Mouse (Mus musculus) v-Abl transformed pro-B cells (cell line): ENCODE results near the gene Smcr8.

Experiments
- in situ Hi-C, 2 experiments: fragments of 400-800 bp; cut with MboI; formaldehyde crosslinking; loops; one replicate each; pipeline ENCODE4 v1.15.1; 2025; ENCODE audit not compliant: unreplicated experiment in 2 of 2

The Smcr8 gene

DNA sequence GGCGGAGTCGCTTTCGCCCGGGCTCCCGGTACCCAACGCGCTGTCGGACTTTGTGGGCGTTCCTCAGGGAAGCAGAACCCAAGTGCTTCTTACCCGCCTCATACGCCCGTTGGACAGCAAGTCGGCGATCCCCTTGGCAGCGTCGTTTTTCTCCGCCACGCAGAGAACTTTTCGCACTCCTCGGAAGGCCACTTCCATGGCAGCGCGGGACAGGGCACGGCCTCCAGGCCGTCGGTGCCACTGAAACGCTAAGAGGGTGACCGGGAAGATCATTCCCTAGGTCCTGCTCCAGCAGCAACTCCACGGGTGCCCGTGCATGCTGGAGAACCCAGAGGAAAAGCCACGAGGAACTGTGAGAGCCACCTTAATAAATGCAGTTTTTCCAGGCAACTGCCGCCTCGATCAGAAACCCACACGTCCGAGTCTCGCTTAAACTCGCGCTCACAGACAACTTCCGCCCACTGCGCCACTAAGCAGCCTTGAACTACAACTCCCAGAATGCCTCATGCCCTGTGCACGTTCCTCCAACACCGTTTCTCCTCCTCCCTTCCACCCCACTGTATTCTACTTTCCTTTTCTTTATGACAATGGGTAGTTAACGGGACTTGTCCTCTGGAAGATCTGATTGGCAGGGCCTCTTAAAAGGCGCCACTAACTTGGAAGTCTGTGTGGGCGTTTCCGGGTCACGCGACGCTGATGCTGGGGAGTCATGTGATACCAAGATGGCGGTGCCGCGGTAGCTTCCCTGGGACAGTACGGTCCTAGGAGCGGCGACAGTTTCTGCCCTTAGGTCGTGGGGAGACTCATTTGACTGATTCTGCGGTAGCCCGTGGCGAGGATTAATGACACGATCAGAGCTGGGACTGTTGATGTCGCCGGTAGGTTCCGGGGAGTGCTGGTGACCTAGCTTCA, at the start of gene Smcr8, which contains the start of gene Top3a:
TSS of gene Smcr8 (plus strand) at position 696 of the 912 bp plus-strand sequence.
TSS of gene Top3a (minus strand) at position 537 of the 912 bp plus-strand sequence.
- in situ Hi-C loops: loop anchor here (5.0 kb wide), 2 partner anchors 50 to 80 kb away; partner anchors contain the start of genes Flii (in 2 of the 2), Mief2 (in 2 of the 2) and Llgl1 (in 1 of the 2)

GRCm38 (mm10) chr11:60728260-60728761, 49.0 kb upstream of the Smcr8 start, which contains the start of gene Mief2:
TSS of gene Mief2 (plus strand) at chr11:60728398.
- in situ Hi-C loops: loop anchor here (5.0 kb wide), 1 partner anchor 49 kb away; the partner anchor contains the start of genes Smcr8 (in 2 of the 2) and Top3a (in 2 of the 2)

- in situ Hi-C loops: loop anchor here (5.0 kb wide), 1 partner anchor 48 kb away; the partner anchor contains the start of genes Smcr8 (in 2 of the 2) and Top3a (in 2 of the 2)
Measured at GRCm38 (mm10) chr11:60729217-60729641, 48.1 kb upstream of the Smcr8 start.

DNA sequence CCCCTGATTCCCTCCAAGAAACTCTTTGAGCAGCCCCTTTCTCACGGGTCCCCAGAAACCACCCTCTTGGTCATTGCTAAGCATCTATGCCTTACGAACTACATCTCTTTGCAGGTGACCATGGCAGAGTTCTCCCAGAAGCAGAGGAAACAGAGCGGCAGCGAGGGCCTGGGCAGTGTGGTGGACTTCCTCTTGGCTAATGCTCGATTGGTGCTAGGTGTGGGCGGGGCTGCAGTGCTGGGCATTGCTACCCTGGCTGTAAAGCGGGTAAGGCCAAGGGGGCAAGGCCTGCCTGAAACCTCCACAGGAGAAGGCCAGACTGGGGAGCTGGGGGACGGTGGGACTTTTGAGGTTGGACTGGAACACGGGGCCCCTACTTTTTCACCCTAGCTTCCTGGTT, 47.2 kb upstream of the Smcr8 start:
- in situ Hi-C loops: no loop called here

DNA sequence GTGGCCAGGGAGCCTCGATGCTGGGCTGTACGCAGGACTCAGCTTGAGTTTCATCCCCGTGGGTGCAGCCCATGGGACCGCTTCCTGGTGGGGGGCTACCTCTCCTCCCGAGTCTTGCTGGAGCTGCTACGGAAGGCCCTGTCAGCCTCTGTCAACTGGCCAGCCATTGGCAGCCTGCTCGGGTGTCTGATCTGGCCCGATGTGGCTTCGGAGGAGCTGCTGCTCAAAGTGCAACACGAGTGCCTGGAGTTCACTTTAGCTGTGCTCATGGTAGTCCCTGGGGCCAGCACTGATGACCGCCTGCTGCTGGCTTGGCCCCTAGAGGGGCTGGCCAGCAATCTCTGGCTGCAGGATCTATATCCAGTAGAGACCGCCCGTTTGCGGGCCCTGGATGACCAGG, 46.1 kb upstream of the Smcr8 start:
- in situ Hi-C loops: no loop called here

DNA sequence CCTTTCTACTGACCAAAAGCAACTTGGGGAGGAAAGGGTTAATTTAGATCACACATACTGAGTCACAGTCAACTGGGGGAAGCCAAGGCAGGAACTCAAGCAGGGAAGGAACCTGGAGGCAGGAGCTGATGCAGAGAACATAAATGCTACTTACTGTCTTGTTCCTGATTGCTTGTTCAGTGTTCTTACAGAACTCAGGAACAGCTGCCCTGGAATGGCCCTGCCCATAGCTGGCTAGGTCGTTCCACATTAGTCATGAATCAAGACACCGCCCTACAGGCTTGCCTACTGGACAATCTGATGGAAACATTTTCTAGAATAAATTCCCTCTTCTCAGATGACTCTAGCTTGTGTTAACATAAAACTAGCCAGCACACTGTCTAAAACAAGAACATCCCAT, 43.1 kb upstream of the Smcr8 start:
- in situ Hi-C loops: no loop called here

DNA sequence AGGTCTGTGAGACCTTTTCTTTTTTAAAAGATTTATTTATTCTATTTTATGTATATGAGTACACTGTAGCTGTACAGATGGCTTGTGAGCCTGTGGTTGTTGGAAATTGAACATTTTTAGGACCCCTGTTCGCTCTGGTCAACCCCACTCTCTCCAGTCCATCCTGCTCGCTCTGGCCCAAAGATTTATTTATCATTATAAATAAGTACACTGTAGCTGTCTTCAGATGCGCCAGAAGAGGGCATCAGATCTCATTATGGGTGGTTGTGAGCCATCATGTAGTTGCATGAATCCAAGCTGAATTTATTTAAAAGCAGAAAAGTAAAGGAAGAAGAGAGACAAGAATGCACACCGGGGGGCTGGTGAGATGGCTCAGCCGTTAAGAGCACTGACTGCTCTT, 42.1 kb upstream of the Smcr8 start:
- in situ Hi-C loops: loop anchor here in 1 of 2 experiments (5.0 kb wide), 1 partner anchor 92 kb away; no protein-coding TSS in a partner anchor

DNA sequence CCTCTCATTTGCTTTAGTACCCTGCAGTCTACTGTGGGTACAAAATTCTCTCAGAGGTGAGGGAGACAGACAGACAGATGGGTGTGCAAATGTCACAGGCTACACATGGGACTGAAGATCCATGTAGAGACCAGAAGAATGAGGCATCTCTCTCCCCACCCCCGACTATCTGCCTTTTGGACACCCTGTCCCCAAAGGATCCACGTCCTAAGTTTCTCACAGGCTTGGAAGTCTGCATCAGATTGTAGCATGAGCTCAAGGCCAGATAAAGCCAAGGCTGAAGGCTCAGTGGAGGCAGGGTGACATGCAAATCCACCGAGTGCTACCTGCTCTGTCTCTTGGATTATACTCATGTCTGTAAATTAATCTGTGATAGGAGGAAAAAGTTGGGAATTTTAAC, 40.8 kb upstream of the Smcr8 start:
- in situ Hi-C loops: loop anchor here in 1 of 2 experiments (5.0 kb wide), 1 partner anchor 91 kb away; no protein-coding TSS in a partner anchor

DNA sequence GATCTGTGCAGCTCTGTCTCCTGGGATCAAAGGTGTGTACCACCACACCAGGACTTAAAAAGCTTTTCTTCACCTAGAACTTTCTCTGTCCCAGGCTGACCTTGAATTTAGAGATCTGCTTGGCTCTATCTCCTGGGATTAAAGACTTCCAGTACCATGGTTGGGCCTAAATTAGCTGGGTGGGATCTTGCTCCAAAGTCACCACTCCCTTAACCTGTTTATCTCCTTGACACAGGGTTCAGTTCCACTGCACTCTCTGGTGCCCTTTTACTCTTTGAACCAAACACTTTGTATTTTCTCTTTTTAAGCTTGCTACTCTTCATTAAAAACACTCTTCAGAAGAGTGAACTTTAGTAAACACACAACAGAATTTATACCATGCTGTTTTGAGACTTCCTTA, 39.9 kb upstream of the Smcr8 start:
- in situ Hi-C loops: loop anchor here in 1 of 2 experiments (5.0 kb wide), 1 partner anchor 90 kb away; no protein-coding TSS in a partner anchor

DNA sequence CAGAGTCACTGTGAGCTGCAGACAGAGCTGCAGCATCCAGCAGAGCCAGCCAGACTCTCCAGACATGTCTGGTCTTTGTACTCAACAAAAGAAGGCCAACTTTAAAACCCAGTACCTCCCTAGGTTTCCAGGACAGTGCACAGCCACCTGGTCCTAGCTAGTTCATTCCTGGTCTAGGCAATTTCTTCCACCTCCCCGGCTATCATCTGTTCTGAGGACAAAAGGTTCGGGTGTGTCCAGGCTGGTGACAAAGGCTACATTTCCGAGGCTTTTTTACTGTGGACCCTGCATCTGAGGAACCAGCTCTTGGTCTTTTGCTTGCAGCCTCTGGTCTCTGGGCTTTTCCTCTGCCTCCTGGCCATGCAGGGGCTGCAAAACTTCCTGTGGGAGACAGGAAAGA, 37.0 kb upstream of the Smcr8 start:
- in situ Hi-C loops: no loop called here

DNA sequence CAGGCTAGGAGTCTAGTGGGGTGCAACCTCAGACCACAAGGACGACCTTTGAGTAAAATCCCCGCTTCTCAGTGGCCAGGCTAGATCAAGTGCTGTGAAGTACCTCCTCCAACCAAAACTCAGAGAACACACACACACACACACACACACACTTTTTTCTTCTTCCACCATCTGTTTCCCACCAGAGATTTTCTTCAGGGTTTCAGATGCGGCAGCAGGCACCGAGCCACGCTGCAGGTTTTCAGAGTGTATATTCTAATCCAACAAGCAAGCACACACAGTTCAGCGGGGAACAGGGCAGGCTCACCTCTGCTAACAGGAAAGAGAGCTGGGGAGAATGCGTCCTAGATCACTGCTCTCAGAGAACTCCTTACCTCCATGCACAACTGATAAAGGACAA, 21.8 kb upstream of the Smcr8 start:
- in situ Hi-C loops: no loop called here

DNA sequence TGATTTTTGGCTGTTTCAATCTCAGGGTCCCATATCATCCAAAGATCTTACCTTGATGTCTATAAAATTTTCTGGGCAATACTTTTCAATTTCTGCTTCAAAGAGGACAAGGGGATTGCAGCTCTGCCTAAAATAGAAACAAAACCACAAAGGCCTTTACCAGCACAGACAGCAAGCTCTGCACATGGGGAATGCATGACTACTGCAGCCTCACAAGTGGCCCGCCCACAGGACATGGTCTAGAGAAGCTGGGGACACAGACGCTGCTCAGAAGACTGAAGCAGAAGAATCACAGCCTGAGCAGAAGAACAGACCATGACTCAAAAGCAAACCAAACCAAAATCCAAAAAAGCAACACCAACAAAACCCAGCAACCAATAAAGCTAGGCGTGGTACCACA, 15.6 kb upstream of the Smcr8 start:
- in situ Hi-C loops: no loop called here

- in situ Hi-C loops: no loop called here
Measured at GRCm38 (mm10) chr11:60766969-60767368, 10.4 kb upstream of the Smcr8 start.

DNA sequence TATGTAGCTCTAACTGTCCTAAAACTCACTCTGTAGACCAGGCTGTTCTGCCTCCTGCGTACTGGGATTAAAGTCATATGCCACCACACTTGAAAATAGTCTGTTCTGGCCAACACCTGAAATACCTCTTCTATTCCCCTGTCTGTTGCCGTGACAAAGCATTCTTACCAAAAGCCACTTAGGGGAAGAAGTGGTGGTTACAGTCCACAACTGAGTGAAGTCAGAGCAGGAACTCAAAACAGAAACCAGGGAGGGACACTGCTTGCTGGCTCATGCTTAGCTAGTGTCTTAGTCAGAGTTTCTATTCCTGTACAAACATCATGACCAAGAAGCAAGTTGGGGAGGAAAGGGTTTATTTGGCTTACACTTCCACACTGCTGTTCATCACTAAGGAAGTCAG, 8.0 kb upstream of the Smcr8 start:
- in situ Hi-C loops: no loop called here

- in situ Hi-C loops: no loop called here
Measured at GRCm38 (mm10) chr11:60770776-60771175, 6.5 kb upstream of the Smcr8 start.

DNA sequence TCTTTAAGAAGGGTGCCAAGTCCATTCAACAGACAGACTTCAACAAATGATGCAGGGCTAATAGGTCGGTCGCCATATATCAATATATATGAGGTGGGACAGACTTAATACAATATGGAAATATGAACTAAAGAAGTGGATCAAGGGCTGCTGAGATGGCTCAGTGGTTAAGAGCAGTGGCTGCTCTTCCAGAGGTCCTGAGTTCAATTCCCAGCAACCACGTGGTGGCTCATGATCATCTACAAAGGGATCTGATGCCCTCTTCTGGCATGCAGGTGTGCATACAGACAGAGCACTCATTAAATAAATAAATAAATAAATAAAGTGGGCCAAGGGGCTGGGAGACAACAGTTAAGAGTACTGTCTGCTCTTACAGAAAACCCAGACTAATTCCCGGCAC, 5.2 kb upstream of the Smcr8 start:
- in situ Hi-C loops: no loop called here

DNA sequence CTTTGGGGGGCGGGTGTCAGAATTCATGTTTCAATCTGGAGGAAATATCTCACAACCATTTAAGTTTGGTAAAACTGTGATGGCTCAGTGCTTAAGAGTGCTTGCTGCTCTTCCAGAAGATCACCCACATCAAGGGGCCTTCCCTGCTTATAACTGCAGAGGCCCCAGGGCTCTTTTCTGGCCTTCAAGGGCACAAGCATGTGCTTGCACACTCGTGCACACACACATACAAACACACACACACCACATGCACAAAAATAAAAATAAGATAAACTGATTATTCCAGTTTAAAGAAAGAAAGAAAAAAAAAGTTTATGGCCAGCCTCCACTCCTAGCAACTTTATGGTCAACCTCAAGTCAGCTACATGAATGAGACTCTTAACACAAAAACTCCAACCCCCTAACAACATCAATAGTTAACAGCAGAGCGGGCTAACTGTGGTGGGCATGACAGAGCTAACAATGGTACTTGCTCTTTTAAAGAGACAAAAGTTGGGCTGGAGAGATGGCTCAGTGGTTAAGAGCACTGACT, 3.1 kb upstream of the Smcr8 start:
- in situ Hi-C loops: no loop called here

DNA sequence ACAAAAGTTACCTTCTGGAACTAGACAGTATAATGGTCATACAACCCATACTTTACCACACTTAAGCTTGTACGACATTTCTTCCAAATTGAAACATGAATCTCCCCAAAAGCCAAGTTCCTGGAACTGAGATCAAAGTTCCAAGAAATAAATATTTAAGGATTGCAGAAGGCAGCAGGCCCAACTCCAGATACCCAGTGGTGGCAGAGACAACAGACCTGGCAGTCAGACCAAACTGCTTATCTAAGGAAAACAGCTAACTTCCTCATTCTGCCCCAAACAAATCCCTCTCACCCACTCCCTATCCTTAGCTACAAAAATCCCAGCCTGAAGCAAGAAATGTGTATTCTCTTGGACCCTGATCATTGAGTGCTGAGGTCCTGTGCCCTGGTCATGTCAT, 2.5 kb upstream of the Smcr8 start:
- in situ Hi-C loops: loop anchor here (5.0 kb wide), 2 partner anchors 48 to 78 kb away; partner anchors contain the start of genes Flii (in 2 of the 2), Mief2 (in 2 of the 2) and Llgl1 (in 1 of the 2)

DNA sequence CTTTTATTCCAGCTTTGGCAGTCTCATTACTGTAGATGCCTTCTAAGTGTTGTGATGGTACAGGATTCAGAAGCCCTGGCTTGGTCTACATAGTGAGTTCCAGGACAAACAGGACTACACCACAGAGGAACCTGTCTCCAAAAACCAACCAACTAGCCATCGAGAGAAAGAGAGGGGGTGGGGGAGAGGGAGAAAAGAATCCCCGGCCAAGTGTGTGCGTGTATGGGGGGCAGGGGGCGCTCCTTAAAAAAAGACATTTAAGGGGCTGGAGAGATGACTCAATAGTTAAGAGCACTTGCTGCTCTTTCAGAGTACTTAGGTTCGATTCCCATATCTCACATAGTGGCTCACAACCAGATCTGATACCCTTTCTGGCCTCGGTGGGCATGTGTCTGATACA, 1.7 kb upstream of the Smcr8 start:
- in situ Hi-C loops: loop anchor here (5.0 kb wide), 2 partner anchors 48 to 78 kb away; partner anchors contain the start of genes Flii (in 2 of the 2), Mief2 (in 2 of the 2) and Llgl1 (in 1 of the 2)

GRCm38 (mm10) chr11:60776107-60776828, 1.1 kb upstream of the Smcr8 start:
- in situ Hi-C loops: loop anchor here (5.0 kb wide), 2 partner anchors 49 to 79 kb away; partner anchors contain the start of genes Flii (in 2 of the 2), Mief2 (in 2 of the 2) and Llgl1 (in 1 of the 2)
